Mouse (Mus musculus) cerebellum, adult 9-10 months (tissue): ENCODE results near the gene Oxa1l.

ENCODE experiments used
- DNase-seq: peaks from one replicate; pipeline ENCODE4 v3.0.0; 2022

Gene Oxa1l

DNA sequence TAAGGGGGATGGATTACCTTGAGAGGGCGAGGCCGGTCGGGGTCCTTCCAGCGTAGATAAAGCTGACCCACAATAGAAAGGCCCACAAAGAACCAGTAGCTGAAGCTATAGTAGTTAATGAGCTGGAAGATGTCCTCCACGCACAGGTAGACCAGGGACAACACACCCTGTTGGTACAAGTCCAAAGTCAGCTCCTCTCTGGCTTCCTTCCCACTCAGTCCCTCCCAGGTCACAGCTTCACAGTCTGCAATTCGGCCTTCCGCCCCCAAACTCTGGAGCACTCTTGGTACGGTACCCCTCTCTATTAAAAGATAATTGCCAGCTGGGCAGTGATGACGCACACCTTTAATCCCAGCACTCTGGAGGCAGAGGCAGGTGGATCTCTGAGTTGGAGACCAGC lies 12.3 kb downstream of the Oxa1l start:
- DNase-seq: no peak

DNA sequence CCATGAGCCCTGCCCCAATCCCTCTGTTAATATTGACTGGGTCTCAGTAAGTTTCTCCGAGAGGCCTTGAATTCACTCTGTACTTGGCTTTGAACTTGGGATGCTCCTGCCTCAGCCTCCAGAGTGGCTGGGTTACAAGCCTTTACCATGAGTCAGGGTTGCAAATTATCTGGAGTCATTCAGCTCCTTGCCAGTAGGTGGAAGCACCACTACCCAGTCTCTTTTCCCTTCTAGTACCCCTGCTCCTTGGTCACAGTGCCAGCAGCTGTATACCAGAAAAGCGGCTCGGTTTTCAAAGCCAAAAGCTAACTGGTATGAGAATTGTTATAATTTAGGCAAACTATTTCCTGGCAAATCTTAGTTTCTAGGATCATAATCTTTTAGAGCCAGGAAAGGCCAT lies 15.3 kb downstream of the Oxa1l start:
- no peak for DNase-seq

DNA sequence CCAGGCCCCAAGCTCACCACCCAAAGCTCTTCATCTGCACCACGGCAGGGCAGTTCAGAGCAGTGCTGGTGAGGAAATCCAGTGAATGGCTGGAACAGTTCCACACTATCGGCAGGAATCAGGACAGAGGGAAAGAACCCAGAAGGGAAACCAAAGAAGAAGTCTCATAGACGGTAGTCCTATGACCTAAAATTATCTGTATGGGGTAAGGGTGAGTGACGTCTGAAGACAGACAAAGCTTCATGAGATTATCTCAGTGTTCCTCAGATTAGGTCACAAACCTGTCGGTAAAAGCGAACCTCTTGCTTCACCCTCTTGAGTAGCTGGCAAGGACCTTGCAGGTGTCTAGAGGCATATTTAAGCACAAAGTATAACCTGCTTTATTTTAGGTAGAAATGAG lies 16.5 kb downstream of the Oxa1l start:
- DNase-seq: no peak

DNA sequence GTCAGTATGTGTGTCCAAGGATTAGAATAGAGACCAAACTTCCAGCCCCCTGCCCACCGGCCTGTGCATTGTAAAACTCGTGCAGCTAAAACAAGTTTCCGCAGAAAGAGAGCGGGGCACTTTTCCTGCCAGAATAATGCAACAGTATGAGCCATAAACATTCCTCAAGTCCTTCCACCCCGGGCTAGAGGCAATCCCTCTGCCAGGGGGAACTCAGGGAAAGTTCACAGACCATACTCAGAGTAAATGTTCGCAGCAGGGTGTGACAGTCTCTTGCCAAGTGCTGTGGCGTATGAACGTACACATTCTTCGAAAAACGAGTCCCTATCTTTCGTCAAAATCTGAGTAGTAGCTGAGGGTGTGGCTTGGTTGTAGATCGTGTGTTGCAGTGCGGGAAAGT lies 18.9 kb downstream of the Oxa1l start:
- DNase-seq: no peak

DNA sequence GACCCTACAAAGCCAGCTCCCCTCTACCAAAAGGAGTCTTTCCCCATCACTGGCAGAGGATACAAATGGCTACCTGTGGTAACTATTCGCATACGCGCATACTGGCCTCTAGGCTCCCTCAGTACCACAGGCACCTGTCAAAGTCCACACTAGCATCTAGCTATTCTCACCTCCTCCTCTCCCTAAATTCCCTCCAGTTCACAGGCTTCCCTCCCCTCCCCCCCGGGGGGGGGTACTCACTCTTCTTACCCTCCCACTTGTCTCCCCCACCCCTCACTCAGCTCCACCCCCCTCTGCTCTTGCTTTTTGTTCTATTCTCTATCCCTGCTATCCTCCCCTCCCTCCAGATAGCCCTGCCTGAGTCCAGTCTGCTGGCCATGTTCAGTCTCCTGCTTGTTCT lies 20.0 kb downstream of the Oxa1l start:
- no peak for DNase-seq

DNA sequence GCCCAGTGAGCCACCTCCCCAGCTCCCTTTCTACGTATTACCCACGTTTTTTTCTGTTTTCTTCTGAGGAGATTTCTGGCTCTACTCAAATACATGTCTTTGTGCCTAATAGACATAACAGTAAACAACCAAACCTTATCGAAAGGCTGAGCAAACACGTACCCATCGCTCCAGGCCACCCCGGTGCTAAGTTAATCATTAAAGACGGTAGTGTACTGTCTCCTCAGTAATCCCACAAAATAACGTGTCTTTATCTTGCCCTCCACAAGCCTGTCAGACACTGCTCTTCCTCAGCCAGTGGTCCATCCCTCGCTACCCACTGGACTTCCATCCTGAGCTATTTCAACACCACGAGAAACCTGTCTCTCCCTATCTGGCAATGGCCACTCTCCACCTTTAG lies 21.2 kb downstream of the Oxa1l start:
- no peak for DNase-seq

DNA sequence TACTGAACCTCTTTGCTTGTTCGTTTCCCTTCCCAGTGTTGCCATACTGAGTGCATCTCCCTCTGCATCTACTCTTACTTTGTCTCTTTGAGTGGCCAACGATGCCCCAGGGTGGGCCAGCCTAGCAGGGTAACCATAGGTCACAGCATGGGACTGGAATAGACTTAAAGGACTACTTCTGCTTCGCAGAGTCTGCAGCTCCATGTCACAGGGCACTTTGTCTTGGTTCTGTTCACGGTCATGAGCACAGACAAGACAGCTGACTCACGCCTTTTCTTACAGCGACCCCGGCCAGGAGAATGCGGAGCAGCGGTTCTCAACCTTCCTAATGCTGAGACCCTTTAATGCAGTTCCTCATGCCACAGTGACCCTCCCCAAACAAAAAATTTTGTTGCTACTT lies 22.0 kb downstream of the Oxa1l start:
- no peak for DNase-seq

DNA sequence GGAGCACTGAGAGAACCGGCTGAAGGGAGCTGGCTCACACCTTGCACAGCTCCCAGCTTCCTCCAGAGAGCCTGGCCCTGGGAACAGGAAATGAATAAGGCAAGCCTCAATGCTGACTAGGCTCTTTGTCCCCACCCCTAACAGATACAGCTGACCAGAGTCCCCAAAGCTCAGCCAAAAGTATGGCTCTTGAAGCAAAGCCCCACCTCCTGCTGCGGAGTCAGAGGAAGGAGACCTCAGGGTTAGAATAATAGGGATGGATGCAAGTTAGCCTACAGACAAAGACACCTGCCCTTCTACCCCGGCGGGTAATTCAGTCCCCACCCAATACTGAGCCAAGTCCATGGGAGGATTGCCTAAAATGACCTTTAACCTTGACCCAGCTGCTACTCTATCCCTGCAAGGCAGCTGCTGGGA lies 22.7 kb downstream of the Oxa1l start:
- DNase-seq: no peak

DNA sequence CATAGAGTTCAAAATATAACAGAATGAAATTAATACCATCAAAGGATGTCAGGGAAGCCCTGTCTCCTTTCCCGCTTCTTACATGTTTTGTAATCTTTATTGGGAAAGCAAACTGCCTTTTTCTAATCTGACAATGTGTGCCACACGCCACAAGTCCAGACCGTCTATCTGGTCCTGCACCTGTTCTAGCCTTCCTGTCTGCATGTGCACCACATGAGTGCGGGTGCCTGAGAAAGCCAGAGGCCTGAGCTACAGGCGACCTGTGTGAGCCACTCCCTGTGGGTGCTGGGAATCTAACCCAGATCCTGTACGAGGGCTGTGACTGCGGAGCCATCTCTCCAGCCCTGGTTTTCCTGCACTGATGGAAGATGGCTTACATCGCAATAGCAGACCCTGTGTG lies 23.8 kb downstream of the Oxa1l start:
- no peak for DNase-seq

DNA sequence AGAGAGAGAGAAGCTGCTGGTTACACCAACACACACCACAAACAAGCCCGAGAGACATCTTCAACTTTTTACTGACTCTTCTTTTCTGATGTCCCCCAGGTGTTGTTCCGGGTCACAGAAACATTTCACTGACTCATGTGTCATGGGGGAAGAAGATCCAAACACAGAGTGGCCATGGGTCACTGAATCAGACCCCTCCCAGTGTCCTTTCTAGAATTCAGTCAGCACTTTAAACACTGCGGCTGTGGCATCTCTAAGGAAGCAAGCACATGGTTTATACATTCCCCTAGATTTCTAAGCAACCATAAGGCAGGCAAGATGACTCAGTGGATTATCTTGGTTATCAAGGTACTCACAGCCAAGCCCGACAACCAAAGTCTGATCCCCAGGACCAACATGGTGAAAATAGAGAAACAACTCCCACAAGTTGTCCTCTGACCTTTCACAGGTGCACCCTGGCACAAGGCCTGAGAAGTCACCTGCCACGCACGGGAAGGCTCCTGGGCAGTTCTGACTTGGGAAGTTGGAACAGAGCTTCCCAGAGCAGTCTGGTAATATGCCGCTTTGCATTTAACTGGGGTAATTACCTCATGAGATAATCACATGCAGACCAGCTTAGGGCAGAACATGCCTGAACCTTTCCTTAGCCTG lies 25.5 kb downstream of the Oxa1l start:
- no peak for DNase-seq

DNA sequence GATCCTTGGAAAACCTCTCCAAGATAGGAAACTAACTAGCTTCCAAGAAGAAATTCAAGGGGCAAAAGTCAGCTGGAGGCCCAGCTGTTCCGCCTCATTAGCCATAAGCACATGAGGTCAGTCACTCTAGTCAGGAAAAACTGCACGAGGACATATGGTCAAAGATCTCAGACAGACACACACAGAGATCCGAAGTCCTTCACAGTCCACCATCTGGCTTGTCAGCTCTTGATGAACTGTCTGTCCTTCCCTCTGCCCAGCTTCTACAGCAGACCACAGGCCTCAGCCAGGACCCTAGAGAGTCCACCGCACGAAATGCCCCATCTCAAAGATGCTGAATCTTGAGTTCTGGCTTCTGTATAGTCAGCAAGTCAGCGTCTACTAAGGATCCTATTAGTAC lies 26.9 kb downstream of the Oxa1l start:
- no peak for DNase-seq

DNA sequence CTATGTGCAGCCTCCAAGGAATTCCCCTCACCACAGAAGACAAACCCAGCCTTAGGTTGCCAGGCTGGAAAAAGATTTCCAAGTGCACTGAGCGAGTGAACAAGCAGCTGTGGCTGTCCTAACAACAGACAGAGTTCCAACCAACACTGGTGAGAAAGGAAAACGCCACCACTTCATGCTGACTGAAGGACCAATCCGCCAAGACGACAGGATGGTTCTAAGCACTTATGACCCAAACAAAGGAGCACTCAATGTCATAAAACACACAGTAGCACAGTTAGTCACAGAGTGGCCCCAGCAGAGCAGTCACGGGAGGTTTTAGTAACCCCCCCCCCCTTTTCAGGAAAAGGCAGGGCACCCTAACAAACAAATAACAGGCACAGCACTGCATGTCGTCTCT lies 30.2 kb downstream of the Oxa1l start:
- no peak for DNase-seq

DNA sequence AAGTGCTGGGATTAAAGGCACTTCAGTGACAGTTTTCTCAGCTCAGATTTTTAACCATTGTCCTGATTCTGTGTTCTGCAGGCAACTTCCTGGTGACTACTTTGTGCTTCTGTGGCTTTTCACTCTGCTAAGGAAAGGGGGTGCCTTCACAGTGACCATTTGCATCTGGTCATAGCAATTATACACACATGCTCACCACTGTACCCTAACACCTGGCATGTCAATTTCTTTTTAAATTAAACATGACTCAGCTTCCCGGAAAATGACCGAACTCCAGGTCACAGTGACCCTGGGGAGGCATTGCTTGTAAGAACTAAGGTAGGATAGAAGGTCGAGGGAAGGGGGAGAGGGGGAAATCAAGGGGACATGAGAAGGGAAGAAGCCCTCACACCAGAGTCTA lies 33.2 kb downstream of the Oxa1l start:
- DNase-seq: no peak

DNA sequence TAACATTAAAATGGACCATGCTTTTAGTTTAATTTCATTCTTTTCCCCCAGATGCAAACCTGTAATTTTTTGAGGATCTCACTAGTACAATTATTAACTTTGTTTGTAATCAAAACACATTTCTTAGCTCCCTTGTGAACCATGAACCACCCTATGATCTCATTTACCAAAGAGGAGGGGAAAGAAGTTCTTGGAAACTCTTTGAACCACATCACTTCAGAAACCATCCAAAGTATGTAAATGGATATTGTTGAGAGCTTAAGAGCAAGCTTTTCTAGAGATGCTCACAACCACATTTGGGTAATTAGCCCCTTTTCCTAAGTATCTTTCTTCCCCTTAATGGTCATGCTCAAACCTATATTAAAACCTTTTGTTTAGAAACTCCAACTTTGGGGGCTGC lies 33.7 kb downstream of the Oxa1l start:
- no peak for DNase-seq

DNA sequence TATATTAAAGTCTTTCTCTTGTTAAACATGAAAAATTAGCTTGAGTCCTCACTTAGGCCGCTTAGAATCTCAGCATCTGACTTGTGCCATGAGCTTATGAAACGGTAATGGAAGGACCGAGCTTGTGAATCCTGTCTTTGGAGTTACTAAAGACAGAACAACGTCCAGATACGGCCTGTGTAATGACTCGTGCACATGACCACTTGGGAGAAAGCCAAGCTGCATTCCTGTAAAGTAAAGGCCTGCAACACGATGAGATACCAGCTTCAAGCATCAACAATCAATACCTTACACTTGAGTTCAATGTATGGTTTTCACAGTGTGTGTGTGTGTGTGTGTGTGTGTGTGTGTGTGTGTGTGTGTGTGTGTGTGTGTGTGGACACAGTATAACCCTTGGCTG lies 36.1 kb downstream of the Oxa1l start:
- no peak for DNase-seq

DNA sequence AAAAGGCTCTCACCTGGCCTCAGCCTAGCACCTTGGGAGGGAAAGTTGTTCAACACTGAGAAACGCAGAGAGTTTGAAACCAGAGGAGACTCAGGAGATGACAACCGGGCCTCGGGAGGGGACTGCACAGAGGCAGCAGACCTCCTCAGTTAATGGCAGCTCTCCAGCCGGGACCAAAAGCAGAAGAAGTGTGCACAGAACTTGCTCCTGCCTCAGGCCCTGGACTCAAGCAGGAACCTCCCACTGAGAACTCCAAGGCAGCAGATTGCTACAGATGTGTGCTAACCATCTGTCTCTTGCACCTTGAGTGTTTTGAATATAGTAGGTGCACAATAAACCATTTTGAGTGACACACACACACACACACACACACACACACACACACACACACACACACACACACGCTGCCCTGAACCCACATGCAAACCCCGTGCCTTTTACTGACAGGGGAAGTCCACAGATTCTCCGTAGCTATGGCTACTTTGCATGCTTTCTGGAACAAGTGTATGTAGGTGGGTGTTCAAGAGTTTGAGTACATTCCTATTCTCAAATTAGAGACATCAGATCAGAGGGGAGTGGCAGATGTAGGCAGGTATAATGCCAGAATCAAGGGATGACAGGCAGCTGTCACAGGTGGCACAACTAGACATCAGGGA lies 37.4 kb downstream of the Oxa1l start:
- no peak for DNase-seq

DNA sequence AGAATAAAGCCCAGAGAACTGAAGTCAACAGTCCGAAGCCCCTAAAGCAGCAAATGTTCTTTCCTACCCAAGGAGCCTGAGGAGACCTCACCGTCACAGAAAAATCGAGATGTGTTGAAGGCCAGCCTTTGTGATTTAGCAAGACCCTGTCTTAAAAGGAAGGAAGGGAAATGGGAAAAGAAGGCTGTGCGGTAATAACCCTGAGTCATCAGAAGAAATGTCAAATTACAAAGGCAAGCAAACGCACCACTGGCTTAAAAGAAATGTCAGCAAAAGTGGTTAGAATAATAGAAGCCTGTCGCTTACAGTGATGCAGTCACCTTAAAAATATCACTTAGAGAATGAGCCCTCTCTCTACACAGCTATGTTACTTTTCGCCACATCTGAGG lies 37.9 kb downstream of the Oxa1l start:
- DNase-seq: no peak

DNA sequence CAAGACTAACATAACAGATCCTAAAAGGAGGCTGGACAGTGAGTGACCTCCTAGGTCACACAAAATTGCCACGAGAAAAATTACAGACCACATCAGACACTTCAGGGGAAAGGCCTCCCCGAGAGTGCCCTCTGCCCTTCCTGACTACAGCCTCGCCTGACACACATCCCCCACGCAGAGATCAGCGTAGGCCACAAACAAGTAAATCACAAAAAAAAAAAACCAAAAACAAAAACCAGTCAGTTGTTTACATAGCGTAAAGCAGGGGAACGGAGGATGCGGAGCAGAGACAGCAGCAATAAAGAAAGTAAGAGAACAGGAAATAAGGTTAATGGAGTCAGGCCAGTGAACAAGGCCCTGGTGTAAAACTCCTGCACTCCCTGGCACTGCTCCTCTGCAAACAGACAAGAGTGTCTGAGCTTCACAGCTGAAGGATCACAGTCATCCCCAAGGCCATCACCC lies 38.3 kb downstream of the Oxa1l start:
- no peak for DNase-seq

DNA sequence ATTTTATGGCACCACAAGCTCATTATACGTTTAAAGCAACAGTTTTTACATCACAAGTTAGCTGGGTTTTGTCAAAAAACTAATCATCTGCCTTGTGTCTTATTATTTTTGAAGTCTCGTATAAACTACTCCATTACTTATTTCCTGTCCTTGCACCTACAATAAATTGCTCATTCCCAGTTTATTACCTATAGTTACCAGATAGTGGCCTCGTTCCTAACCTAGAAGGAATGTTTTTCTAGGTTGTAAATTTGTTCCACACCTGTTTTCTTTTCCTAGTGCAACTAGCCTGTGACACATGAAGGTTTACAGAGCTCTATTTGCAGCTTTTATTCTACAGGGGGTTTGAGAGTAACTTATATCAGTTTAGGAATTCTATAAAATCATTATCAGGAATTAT lies 41.1 kb downstream of the Oxa1l start:
- no peak for DNase-seq

DNA sequence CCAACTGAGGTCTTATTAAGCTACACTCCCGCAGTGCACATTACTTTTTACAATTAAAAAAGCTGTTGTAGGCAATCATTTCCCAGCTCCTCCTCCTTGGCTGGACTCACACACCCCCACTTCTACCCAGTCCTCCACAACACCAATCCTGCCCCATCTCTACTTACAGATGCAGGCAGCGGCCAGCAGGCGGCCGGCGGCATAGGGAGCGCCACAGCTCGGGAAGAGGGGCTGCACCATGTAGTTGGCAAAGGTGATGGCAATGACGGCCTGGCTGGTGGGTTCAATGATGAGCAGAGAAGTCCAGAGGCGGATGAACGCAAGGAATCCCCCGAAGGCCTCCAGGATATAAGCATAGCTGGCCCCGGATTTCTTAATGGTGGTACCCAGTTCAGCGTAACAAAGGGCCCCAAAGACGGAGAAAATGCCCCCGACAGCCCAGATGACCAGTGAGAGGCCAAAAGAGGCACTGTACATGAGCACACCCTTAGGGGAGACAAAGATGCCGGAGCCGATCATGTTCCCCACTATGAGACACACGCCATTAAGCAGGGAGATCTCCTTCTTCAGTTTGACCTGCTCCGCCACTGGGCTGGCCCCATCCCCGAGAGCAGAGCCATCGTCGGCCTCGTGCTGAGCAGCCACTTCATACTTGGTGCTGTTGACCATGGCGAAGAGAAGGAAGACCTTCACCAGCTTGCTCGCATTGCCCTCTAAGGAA lies 47.9 kb downstream of the Oxa1l start:
- DNase-seq: no peak

DNA sequence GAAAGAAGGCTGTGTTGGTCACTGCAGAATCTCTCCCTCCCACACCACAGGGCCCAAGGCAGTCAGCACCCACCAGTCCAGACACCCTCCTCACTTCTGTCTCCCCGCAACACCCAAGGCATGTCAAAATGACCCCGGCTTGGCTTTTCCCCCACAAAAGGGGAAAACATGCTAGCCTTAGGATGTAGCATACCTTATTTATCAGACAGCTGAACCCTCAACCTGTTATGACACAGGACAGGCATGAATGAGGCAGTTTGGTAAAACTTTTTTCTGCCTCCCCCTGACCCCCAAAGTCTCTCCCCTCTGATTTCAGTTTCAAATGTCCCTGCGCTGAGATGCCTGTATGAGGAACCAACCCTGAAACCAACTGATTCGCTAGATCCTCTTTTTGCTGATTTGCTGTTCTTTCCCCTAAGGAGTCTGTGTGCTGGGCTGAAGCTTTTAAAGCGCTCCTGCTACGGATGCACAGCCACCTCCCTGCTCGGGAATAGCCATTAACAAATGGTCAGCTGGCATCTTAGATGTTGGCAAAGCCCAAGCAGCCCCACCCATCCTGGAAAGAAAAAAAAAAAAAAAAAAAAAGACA lies 48.5 kb downstream of the Oxa1l start:
- no peak for DNase-seq

DNA sequence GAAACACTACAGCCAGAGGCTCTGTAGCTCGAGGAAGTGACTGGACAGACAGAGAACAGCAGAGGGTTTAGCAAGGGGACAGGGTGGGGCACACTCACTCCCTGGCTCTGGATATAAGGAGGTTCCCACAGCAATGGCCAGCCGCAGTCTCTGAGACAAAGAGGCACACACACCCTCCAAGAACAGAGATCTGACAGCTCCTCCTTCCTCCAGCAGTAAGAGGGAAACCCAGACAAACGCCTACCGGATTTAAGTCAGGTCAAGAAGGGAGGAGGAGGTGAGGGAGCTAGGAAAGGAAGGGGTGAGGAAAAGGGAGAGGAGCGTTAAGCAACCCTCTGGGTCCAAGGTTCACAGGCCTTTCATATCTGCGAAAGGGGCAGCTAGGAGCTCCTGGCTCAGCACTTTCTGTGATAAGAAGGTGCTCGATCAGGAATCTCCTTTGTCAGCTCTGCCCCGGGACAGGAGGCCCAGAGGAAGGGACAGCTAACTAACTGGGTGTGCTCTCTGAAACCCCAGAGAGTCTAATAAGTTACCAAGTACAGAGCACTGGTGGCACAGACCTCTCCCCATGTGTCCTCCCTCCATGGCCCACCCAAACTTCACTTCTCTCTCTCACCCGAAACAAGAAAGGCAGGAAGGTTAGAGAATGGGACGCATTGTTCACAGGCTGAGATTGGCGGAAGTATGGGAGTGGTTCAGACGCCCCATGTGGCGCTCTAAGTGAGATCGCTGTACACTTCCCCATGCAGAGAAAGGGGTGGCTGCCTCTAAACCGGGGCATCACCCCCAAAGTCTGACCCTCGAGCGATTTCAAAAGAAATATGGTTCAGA lies 49.6 kb downstream of the Oxa1l start:
- no peak for DNase-seq

DNA sequence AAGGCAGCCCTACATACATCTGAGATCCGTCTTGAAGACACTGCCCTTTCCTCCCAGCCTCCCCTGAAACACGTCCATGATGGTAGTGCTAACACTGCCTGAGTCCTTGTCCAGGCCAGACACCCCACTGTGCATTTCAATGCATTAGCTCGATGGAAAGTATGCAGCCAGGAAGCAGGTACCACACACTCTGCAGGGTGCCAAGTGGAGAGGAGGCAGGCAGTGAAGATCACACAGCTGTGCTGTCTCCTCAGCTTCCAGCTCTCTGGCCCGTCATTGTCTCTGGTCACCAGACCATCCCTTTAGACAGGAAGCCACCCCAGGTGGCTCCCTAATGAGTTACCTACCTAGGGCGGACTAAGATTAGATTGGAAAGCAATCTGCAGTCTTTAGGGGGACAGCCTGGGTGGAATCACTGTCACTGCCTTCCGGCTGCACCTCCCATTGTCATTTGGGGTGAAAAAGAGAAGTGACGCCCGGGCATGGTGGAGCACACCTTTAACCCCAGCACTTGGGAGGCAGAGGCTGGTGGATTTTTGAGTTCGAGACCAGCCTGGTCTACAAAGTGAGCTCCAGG lies 51.5 kb downstream of the Oxa1l start:
- no peak for DNase-seq
